Mouse (Mus musculus): ENCODE results near the gene Asb13. TPM values are rescaled to one million over a fixed set of nuclear protein-coding genes. Genes with fewer than 3 reads are reported as not detected.

Asb13 gene
- polyA plus RNA-seq, 1 experiment from 2014 or later, result 12.9 TPM

GRCm38 (mm10) chr13:3700752-3701151, 66.9 kb downstream of the Asb13 start:
- Histone ChIP-seq H3K9ac (replicated peaks) (no peak overlapping the region), H3K27ac (no peak overlapping the region), H3K4me3 (replicated peaks) (no peak overlapping the region), H3K4me2 (no peak overlapping the region), H3K36me3 (no peaks in the 10 kb centered on the region), H3K27me3 (no peaks in the 10 kb centered on the region), H3K4me1 (replicated peaks) (peaks cover 9% of the 10 kb centered on the region), H3K9me3 (no peaks in the 10 kb centered on the region)
- 82% methylated on average over 4 of the region's 4 CpGs for WGBS
- ATAC-seq (ENCODE audit: insufficient number of reproducible peaks, insufficient read depth, low FRiP score, low TSS enrichment, low read depth), result no peak

Other genes with a start within 250 kb of the Asb13 start
- gene Gdi2, start 96.0 kb upstream of the Asb13 start, polyA plus RNA-seq (2016; fragmentation: Nextera tagmentation; extraction: Ambion mirVana), result 416 and 425 TPM in 2 replicates
- gene Fam208b, start 22.9 kb upstream of the Asb13 start, polyA plus RNA-seq (2016; fragmentation: Nextera tagmentation; extraction: Ambion mirVana), result 26.6 and 28.3 TPM in 2 replicates
- gene Calml3, start 170.3 kb downstream of the Asb13 start, polyA plus RNA-seq (2016; fragmentation: Nextera tagmentation; extraction: Ambion mirVana), result 0.60 and 0.74 TPM in 2 replicates
- gene Calm4, start 203.7 kb downstream of the Asb13 start, polyA plus RNA-seq (2016; fragmentation: Nextera tagmentation; extraction: Ambion mirVana), result not detected in 2 replicates
- gene Calm5, start 220.1 kb downstream of the Asb13 start, polyA plus RNA-seq (2016; fragmentation: Nextera tagmentation; extraction: Ambion mirVana), result not detected in 2 replicates

Measured in limb, embryonic 12.5 days (tissue).